Mouse (Mus musculus) liver, adult 2 months (tissue): ENCODE results near the gene Plekha6. TPM values are rescaled to one million over a fixed set of nuclear protein-coding genes. Genes with fewer than 3 reads are reported as not detected.

Experiments used
- DNase-seq: peaks from one replicate; pipeline ENCODE4 v3.0.0-alpha.2; 2011; ENCODE audit warnings: low read depth, low spot score; ENCODE audit errors: extremely low read depth
- H3K27ac ChIP-seq: fragments of 200-500 bp; replicated peaks from 2 replicates; pipeline ENCODE4 v1.5.1; 2012; ENCODE audit warnings: low read depth, mild to moderate bottlenecking, control low read depth, inconsistent platforms, low read length; ENCODE audit not compliant: insufficient read depth
- H3K27me3 ChIP-seq: fragments of 200-500 bp; 2 replicates; pipeline ENCODE4 v1.6.1; 2012; ENCODE audit warnings: mild to moderate bottlenecking, moderate library complexity, low read length, inconsistent platforms; ENCODE audit not compliant: control insufficient read depth, insufficient read depth
- H3K36me3 ChIP-seq: fragments of 200-500 bp; 2 replicates; pipeline ENCODE4 v1.6.1; 2012; ENCODE audit warnings: low read length, inconsistent platforms; ENCODE audit not compliant: control insufficient read depth, insufficient read depth
- H3K4me1 ChIP-seq: fragments of 200-500 bp; 2 replicates; pipeline ENCODE4 v1.6.1; 2011; ENCODE audit warnings: low read length; ENCODE audit not compliant: control insufficient read depth, insufficient read depth
- H3K4me3 ChIP-seq: fragments of 200-500 bp; 2 replicates; pipeline ENCODE4 v1.5.1; 2011; ENCODE audit warnings: low read depth, mild to moderate bottlenecking, control low read depth, low read length, moderate library complexity; ENCODE audit not compliant: insufficient read depth
- H3K79me2 ChIP-seq: fragments of 200-500 bp; 2 replicates; pipeline ENCODE4 v1.6.1; 2012; ENCODE audit warnings: inconsistent platforms, mild to moderate bottlenecking, low read length, moderate library complexity; ENCODE audit not compliant: control insufficient read depth, insufficient read depth
- H3K9ac ChIP-seq: fragments of 200-500 bp; 2 replicates; pipeline ENCODE4 v1.6.1; 2012; ENCODE audit warnings: low read depth, mild to moderate bottlenecking, control low read depth, inconsistent platforms, low read length
- CTCF ChIP-seq: fragments of 200-500 bp; IDR thresholded peaks from 2 replicates; pipeline ENCODE4 v1.5.1; 2011; ENCODE audit warnings: low read depth, low read length, control low read depth
- POLR2A ChIP-seq: fragments of 200-500 bp; IDR thresholded peaks from 2 replicates; pipeline ENCODE4 v1.6.1; 2011; ENCODE audit warnings: low read length, control low read depth; ENCODE audit not compliant: insufficient read depth; ENCODE audit errors: extremely low read depth
- WGBS: fragments of 180-500 bp; shearing (Covaris S2); methylation state at CpG from one replicate; pipeline ENCODE4 v1.1.7; 2018; 5-methylcytosine and 5-hydroxymethylcytosine counted together
- polyA plus RNA-seq: library from polyadenylated mRNA; depleted of rRNA; stranded (reverse); fragments of >200 nt; gene quantifications from 2 replicates; pipeline ENCODE4 v1.2.3, GENCODE M21; 2012
- total RNA-seq: library from RNA; depleted of rRNA; stranded (reverse); fragments of >200 nt; gene quantifications from 2 replicates; pipeline ENCODE4 v1.2.3, GENCODE M21; 2014

The Plekha6 gene
- total and polyA plus RNA-seq, 2 experiments: 20.5 to 37.2 TPM

- 91% methylated on average over 6 of the region's 6 CpGs for WGBS
- H3K36me3 ChIP-seq: peaks cover 31% of the 10 kb centered on the region
- DNase-seq: no peak
- TF ChIP-seq CTCF (no peak), POLR2A (no peak)
- H3K4me3 ChIP-seq: no peak overlapping the region
- H3K4me1 ChIP-seq: peaks cover 20% of the 10 kb centered on the region
- no peak overlapping the region for H3K9ac ChIP-seq
- peaks cover 4% of the 10 kb centered on the region; the same call in 1 of the 2 replicates for H3K79me2 ChIP-seq
- H3K27ac ChIP-seq: no peak overlapping the region
- H3K27me3 ChIP-seq: no peaks in the 10 kb centered on the region
Measured at GRCm38 (mm10) chr1:133262628-133263027, 98.6 kb downstream of the Plekha6 start.

GRCm38 (mm10) chr1:133263134-133263533 is 99.1 kb downstream of the Plekha6 start:
- no peaks in the 10 kb centered on the region for H3K27me3 ChIP-seq
- 41% methylated on average over 7 of the region's 7 CpGs for WGBS

GRCm38 (mm10) chr1:133264367-133264766 is 100.4 kb downstream of the Plekha6 start:
- Histone ChIP-seq H3K36me3 (peaks cover 36% of the 10 kb centered on the region), H3K27me3 (no peaks in the 10 kb centered on the region), H3K4me1 (peaks cover 17% of the 10 kb centered on the region), H3K79me2 (peaks cover 4% of the 10 kb centered on the region; the same call in 1 of the 2 replicates), H3K27ac (peak overlapping the region; percentile 38), H3K4me3 (no peak overlapping the region), H3K9ac (peak overlapping the region; percentile 37; the same call in 1 of the 2 replicates)
- 35% methylated on average over 12 of the region's 12 CpGs for WGBS
- TF ChIP-seq POLR2A (no peak), CTCF (no peak)
- DNase-seq: no peak

More at GRCm38 (mm10) chr1:133263134-133263533, 99.1 kb downstream of the Plekha6 start:
- Histone ChIP-seq H3K4me3 (no peak overlapping the region), H3K9ac (no peak overlapping the region), H3K4me1 (peaks cover 19% of the 10 kb centered on the region), H3K27ac (no peak overlapping the region), H3K79me2 (peaks cover 4% of the 10 kb centered on the region; the same call in 1 of the 2 replicates), H3K36me3 (peaks cover 32% of the 10 kb centered on the region)
- TF ChIP-seq CTCF: no peak
- no peak for TF ChIP-seq POLR2A
- peak; percentile 86 for DNase-seq

GRCm38 (mm10) chr1:133265114-133265766 is 101.2 kb downstream of the Plekha6 start:
- no peak for TF ChIP-seq POLR2A
- peak; percentile 50 for TF ChIP-seq CTCF
- Histone ChIP-seq H3K27ac (peak overlapping the region; percentile 71), H3K4me3 (no peak overlapping the region), H3K79me2 (peaks cover 4% of the 10 kb centered on the region; the same call in 1 of the 2 replicates), H3K36me3 (peaks cover 31% of the 10 kb centered on the region), H3K27me3 (no peaks in the 10 kb centered on the region), H3K4me1 (peaks cover 17% of the 10 kb centered on the region), H3K9ac (peak overlapping the region; percentile 35; the same call in 1 of the 2 replicates)
- 9% methylated on average over 11 of the region's 11 CpGs for WGBS
- peak; percentile 95 for DNase-seq

- H3K4me1 ChIP-seq: peaks cover 17% of the 10 kb centered on the region
Measured at GRCm38 (mm10) chr1:133267094-133267493, 103.1 kb downstream of the Plekha6 start.

GRCm38 (mm10) chr1:133267813-133268492 is 103.9 kb downstream of the Plekha6 start:
- H3K4me1 ChIP-seq: peaks cover 16% of the 10 kb centered on the region

More at GRCm38 (mm10) chr1:133267094-133267493, 103.1 kb downstream of the Plekha6 start:
- Histone ChIP-seq H3K79me2 (peaks cover 4% of the 10 kb centered on the region; the same call in 1 of the 2 replicates), H3K27me3 (no peaks in the 10 kb centered on the region), H3K36me3 (peaks cover 42% of the 10 kb centered on the region), H3K4me3 (no peak overlapping the region), H3K27ac (no peak overlapping the region), H3K9ac (no peak overlapping the region)
- DNase-seq: no peak
- TF ChIP-seq POLR2A (no peak), CTCF (no peak)
- 79% methylated on average over 3 of the region's 3 CpGs for WGBS

More at GRCm38 (mm10) chr1:133267813-133268492, 103.9 kb downstream of the Plekha6 start:
- H3K27ac ChIP-seq: no peak overlapping the region
- H3K36me3 ChIP-seq: peaks cover 46% of the 10 kb centered on the region
- TF ChIP-seq POLR2A (no peak), CTCF (no peak)
- peaks cover 4% of the 10 kb centered on the region; the same call in 1 of the 2 replicates for H3K79me2 ChIP-seq
- H3K27me3 ChIP-seq: no peaks in the 10 kb centered on the region
- no peak for DNase-seq
- WGBS: 84% methylated on average over 10 of the region's 10 CpGs
- H3K4me3 ChIP-seq: no peak overlapping the region
- no peak overlapping the region for H3K9ac ChIP-seq
